Mouse (Mus musculus): ENCODE data around the gene Thra.

DNA sequence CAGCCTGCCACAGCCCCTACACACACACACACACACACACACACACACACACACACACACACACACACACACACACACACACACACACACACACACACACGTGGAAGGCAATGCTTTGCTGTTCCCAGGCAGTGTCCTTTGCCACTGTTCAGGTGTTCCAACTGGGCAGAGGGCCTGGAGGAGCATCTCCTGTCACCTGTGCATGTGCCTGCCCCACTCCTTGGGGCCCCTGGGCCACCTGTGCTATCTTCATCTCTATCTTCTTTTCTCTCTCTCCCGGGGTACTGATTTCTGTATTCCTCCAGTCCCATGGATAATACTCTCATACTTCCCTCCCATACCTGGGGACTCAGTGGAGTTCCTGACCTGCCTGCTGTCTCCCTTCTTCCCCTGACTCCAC, 25.9 kb downstream of the Thra start:
- TF ChIP-seq POLR2A (IDR thresholded peaks at IDR 0.05; ENCODE audit: low read depth, low read length), result no peak
- no peak for TF ChIP-seq CTCF (IDR thresholded peaks at IDR 0.05; ENCODE audit: extremely low read depth, insufficient read depth, insufficient read length, insufficient replicate concordance)

Data from spleen, adult 2 months (tissue).